Mouse (Mus musculus) bone marrow, adult 2 months (tissue): ENCODE results near the gene Gm2115.

Experiments
- CTCF ChIP-seq: fragments of 200-500 bp; IDR thresholded peaks from 2 replicates; pipeline ENCODE4 v1.5.1; 2011; ENCODE audit warnings: low read length, control low read depth; ENCODE audit not compliant: control insufficient read depth, insufficient read depth
- POLR2A ChIP-seq: fragments of 200-500 bp; IDR thresholded peaks from 2 replicates; pipeline ENCODE4 v1.6.1; 2011; ENCODE audit warnings: low read depth, mild to moderate bottlenecking, control low read depth, low read length, borderline replicate concordance; ENCODE audit not compliant: control insufficient read depth

DNA sequence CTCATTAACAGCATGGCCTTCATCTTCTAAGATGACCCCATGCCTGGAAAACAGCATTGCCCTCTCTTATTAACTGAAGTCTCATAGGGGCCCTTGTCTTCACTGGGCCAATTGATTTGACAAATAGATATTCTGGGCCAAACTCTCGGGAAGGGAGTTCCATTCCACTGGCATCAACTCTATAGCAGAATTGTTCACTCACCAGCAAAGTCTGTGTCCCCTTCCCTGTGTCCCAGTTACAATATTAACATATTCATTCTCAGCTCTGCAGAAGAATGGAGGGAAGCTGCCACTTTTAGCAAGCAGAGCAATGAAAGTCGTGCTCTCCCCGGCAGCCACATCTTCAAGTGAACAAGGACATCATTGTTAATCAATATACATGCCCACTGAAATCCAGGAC lies 5.9 kb downstream of the Gm2115 start:
- TF ChIP-seq POLR2A (no peak), CTCF (no peak)
